Mouse (Mus musculus) midbrain, embryonic 16.5 days (tissue): Measurements from ENCODE around the gene Fam57a. TPM values are rescaled to one million over a fixed set of nuclear protein-coding genes. Genes with fewer than 3 reads are reported as not detected.

ENCODE experiments used
- ATAC-seq: fragments of 200-750 bp; cut with Nextera tagmentation; 2 replicates; pipeline ENCODE4 v1.8.0; 2017; ENCODE audit warnings: moderate TSS enrichment
- H3K27ac ChIP-seq: fragments of 300-500 bp; sonication (generic); 2 replicates; pipeline ENCODE4 v1.5.1; 2014; ENCODE audit warnings: mild to moderate bottlenecking, low read length, mixed read lengths
- H3K27me3 ChIP-seq: fragments of 300-500 bp; sonication (generic); 2 replicates; pipeline ENCODE4 v1.6.1; 2014; ENCODE audit warnings: low read depth, low read length, mixed read lengths; ENCODE audit not compliant: control insufficient read depth, insufficient read depth
- H3K36me3 ChIP-seq: fragments of 300-500 bp; sonication (generic); 2 replicates; pipeline ENCODE4 v1.6.1; 2014; ENCODE audit warnings: mild to moderate bottlenecking, low read length, moderate library complexity, mixed read lengths; ENCODE audit not compliant: control insufficient read depth, insufficient read depth
- H3K4me1 ChIP-seq: fragments of 300-500 bp; sonication (generic); 2 replicates; pipeline ENCODE4 v1.6.1; 2014; ENCODE audit warnings: mild to moderate bottlenecking, low read length, mixed read lengths; ENCODE audit not compliant: control insufficient read depth, insufficient read depth
- H3K4me2 ChIP-seq: fragments of 300-500 bp; sonication (generic); 2 replicates; pipeline ENCODE4 v1.6.1; 2014; ENCODE audit warnings: mild to moderate bottlenecking, low read length, mixed read lengths
- H3K4me3 ChIP-seq: fragments of 300-500 bp; sonication (generic); 2 replicates; pipeline ENCODE4 v1.5.1; 2014; ENCODE audit warnings: low read depth, mild to moderate bottlenecking, low read length, moderate library complexity, mixed read lengths
- H3K9ac ChIP-seq: fragments of 300-500 bp; sonication (generic); 2 replicates; pipeline ENCODE4 v1.6.1; 2014; ENCODE audit warnings: low read depth, low read length, mixed read lengths
- H3K9me3 ChIP-seq: fragments of 300-500 bp; sonication (generic); replicated peaks from 2 replicates; pipeline ENCODE4 v1.6.1; 2014; ENCODE audit warnings: mild to moderate bottlenecking, low read length, mixed read lengths; ENCODE audit not compliant: control insufficient read depth, poor library complexity, severe bottlenecking
- WGBS: fragments of 180-500 bp; shearing (Covaris S2); extraction: QIAGEN DNeasy Blood & Tissue Kit; methylation state at CpG from one replicate; pipeline ENCODE4 v1.1.7; 2014; 5-methylcytosine and 5-hydroxymethylcytosine counted together
- polyA plus RNA-seq: library from polyadenylated mRNA; unstranded; fragments of >200 nt; fragmentation: Nextera tagmentation; extraction: Ambion mirVana; gene quantifications from 2 replicates; pipeline ENCODE4 v1.2.1, GENCODE M21; 2015

Fam57a gene
- polyA plus RNA-seq, 1 experiment from 2014 or later = 27.5 TPM

DNA sequence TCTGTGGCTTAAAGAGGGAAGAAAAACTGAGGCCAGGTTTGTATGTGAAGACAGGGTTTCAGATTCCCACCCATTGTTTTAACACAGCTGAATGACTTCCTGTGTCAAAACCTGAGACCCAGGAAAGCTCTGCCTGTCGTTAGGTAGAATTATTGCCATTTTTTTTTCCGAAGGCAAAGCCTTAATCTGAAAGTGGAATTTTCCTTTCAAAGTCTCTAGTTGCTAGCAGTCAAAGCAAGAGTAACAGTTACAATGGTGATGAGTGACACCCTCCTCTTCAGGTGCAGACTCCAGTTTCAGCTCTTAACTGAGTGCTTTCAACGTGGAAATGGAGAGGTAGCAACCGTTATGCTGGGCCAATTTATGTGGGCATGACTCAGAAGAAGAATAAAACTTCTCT, 28.5 kb upstream of the Fam57a start:
- Histone ChIP-seq H3K27ac (no peak overlapping the region), H3K9ac (no peak overlapping the region), H3K9me3 (no peaks in the 10 kb centered on the region), H3K36me3 (peaks cover 15% of the 10 kb centered on the region), H3K4me2 (no peak overlapping the region), H3K4me1 (peaks cover 20% of the 10 kb centered on the region), H3K4me3 (no peak overlapping the region), H3K27me3 (no peaks in the 10 kb centered on the region)
- WGBS = 80% methylated on average over 4 of the region's 4 CpGs
- no peak for ATAC-seq

DNA sequence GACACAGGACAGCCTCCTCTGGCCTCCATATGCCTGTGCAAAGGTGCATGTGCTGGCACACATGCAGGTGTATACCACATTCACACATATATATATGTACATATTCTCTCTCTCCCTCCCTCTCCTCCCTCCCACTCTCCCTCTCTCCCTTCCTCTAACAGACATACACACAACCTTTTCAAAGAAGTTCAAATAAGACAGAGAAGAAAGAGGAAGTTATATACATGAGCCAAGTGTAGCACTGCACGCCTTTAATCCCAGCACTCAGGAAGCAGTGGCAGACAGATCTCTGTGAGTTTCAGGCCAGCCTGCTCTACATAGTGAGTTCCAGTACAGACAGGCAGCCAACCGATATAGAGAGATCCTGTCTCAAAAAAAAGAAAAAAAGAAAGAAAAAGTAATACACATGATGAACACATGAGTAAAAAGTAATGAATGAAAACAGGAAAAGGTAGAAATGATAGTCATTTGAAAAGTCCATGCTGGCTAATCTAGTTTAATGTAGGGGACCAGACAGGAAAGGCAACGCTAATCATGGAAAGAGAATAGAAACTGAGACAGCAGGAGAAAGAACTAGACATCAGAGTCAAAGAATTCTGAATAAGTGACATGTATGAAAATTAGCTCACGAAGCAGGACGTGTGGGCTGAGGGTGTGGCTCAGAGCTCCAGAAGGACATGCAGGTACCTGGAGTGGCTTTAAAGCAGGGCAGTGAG, 26.1 kb upstream of the Fam57a start:
- H3K36me3 ChIP-seq = peaks cover 17% of the 10 kb centered on the region
- ATAC-seq = no peak
- WGBS = 91% methylated on average over 5 of the region's 5 CpGs

DNA sequence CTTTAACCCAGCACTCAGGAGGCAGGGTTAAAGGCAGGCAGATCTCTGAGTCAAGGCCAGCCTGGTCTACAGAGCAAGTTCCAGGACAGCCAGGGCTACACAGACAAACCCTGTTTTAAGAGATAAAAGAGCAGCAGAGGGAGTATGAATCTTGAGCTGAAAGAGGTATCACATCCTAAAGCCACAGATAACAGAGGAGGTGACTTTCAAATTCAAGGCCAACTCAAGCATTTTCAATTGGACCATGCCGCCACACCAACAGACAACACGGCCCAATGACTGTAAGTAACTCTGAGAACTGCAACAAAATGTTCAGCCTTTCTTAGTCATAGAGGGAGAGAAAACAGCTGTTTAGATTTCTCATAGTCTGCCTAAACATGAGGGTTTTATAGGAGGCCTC, 25.3 kb upstream of the Fam57a start:
- Histone ChIP-seq H3K27ac (no peak overlapping the region), H3K9ac (no peak overlapping the region), H3K4me2 (no peak overlapping the region), H3K36me3 (peaks cover 17% of the 10 kb centered on the region), H3K27me3 (no peaks in the 10 kb centered on the region), H3K4me3 (no peak overlapping the region), H3K4me1 (peaks cover 2% of the 10 kb centered on the region; the same call in 1 of the 2 replicates), H3K9me3 (no peaks in the 10 kb centered on the region)
- ATAC-seq = no peak
- WGBS = 93% methylated on average over 2 of the region's 2 CpGs

More for the DNA sequence above, 26.1 kb upstream of the Fam57a start:
- peaks cover 10% of the 10 kb centered on the region for H3K4me1 ChIP-seq
- no peak overlapping the region for H3K9ac ChIP-seq
- H3K4me2 ChIP-seq = no peak overlapping the region
- H3K9me3 ChIP-seq = no peaks in the 10 kb centered on the region
- no peaks in the 10 kb centered on the region for H3K27me3 ChIP-seq
- no peak overlapping the region for H3K4me3 ChIP-seq
- H3K27ac ChIP-seq = no peak overlapping the region

DNA sequence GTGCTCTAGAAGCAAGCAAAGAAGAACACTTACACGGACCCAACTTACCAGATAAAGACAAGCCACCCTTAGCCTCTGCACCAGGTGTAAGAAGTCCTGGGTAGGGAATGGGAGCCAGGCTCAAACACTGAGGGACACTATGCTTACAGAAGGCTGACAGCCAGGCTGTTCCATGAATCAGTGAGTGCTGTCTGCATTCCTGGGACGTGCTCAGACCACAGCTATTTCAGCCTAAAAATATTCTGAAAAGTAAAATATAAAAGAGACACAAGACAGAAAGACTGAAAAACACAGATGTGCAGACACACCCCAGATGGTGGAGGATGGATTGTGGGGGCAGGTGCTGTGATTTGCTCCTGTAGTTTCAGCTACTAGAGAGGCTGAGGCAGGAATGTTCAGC, 24.6 kb upstream of the Fam57a start:
- H3K27me3 ChIP-seq = no peaks in the 10 kb centered on the region
- no peak for ATAC-seq
- no peaks in the 10 kb centered on the region for H3K4me1 ChIP-seq
- no peak overlapping the region for H3K4me3 ChIP-seq
- no peak overlapping the region for H3K9ac ChIP-seq
- H3K9me3 ChIP-seq = no peaks in the 10 kb centered on the region
- no peak overlapping the region for H3K27ac ChIP-seq
- H3K36me3 ChIP-seq = peaks cover 17% of the 10 kb centered on the region
- WGBS = 89% methylated on average over 2 of the region's 2 CpGs
- H3K4me2 ChIP-seq = no peak overlapping the region

DNA sequence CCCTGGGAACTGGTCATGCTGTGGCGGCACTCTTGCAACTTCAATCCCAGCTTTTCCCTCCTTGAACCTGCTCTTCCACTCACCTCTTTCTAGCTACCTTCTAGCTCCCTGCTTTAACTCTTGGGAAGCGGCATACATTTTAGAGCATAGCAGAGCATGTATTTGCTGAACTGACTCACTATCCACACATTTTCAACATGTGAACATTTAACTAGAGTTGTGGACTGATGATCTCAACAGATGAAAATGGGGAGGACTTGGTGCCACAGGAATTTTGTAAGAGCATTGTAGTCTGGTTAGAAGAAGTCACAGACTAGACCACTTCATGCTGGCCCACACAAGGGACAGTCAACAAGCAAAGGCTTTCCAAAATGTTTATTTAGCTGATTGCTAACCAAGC, 21.1 kb upstream of the Fam57a start:
- 95% methylated on average over 2 of the region's 2 CpGs for WGBS
- Histone ChIP-seq H3K27me3 (no peaks in the 10 kb centered on the region), H3K4me2 (no peak overlapping the region), H3K27ac (no peak overlapping the region), H3K9ac (no peak overlapping the region), H3K9me3 (no peaks in the 10 kb centered on the region), H3K4me1 (no peaks in the 10 kb centered on the region), H3K4me3 (no peak overlapping the region), H3K36me3 (peaks cover 28% of the 10 kb centered on the region)
- ATAC-seq = no peak

DNA sequence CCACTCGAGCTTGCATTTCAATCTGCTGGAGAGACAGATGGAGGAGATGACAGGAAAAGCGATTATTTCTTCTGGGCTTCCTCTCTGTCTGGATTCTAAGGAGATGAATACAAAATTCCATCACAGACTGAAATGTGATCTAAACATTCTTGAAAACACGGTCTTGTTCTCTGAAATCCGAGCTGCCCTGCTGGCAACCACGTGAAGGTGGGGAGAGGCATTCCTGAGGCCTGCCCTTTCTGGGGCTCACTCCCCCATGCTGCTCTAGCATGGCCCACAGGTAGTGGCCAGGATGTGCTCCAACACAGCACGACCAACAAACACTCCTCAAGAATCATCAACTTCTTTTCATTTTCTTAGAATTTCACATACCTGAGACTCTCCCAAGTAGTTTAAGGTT, 19.2 kb upstream of the Fam57a start:
- H3K27ac ChIP-seq = no peak overlapping the region
- no peak overlapping the region for H3K4me2 ChIP-seq
- WGBS = 76% methylated on average over 6 of the region's 6 CpGs
- H3K4me3 ChIP-seq = no peak overlapping the region
- H3K4me1 ChIP-seq = no peaks in the 10 kb centered on the region
- H3K9ac ChIP-seq = no peak overlapping the region
- no peaks in the 10 kb centered on the region for H3K9me3 ChIP-seq
- ATAC-seq = no peak
- H3K36me3 ChIP-seq = peaks cover 22% of the 10 kb centered on the region
- H3K27me3 ChIP-seq = no peaks in the 10 kb centered on the region

DNA sequence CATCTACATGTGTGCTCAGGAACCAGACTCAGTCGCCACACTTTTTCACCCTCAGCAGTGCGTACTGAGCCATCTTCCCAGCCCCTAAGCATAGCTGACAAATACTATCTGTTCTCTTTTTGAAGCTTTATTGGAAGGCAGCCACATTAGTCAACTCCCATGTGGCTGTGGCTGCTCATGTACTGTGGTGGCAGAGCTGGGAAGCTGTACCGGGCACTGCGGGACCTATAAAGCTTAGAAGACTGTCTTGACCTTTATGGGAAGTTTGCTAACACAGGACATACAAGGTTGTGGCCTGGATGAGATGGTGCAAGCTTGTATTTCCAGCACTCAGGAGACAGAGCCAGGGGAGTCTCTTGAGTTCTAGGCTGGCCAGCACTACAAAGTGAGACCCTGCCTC, 12.8 kb upstream of the Fam57a start:
- Histone ChIP-seq H3K4me3 (no peak overlapping the region), H3K4me1 (no peaks in the 10 kb centered on the region), H3K9ac (no peak overlapping the region), H3K27ac (no peak overlapping the region), H3K27me3 (no peaks in the 10 kb centered on the region), H3K36me3 (peaks cover 8% of the 10 kb centered on the region), H3K9me3 (no peaks in the 10 kb centered on the region), H3K4me2 (no peak overlapping the region)
- ATAC-seq = no peak
- 95% methylated on average over 4 of the region's 4 CpGs for WGBS

DNA sequence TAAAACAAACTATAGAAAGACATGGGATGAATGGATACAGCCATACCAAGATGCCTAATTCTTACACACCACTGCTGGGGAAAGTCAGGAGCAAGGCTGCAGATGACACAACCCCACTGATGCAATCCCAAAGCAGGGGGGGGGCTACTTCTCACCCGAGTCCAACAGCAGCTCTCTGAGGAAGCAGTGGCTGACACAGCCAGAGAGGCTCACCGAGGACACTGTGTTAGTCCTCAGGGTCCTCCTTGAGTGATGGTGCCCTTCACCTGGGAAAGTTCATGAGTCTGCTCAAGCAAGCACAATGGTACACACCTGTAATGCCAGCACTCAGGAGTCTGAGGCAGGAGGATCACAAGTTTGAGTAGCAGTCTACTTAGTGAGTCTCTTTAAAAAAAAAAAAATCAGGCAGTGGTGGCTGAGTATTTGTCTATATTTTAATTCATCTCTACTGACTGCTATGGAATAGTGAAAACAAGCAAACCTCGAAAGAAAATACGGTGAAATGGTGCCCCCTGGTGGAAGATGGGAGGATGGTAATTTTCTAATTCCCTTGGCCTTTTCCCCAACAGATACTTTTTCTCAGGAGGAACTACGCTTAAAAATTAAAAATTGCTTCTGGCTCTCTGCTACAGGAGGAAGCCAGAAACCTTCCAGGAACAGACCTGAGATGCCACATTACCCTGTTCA, 12.2 kb upstream of the Fam57a start:
- Histone ChIP-seq H3K9me3 (no peaks in the 10 kb centered on the region), H3K4me1 (no peaks in the 10 kb centered on the region), H3K36me3 (peaks cover 8% of the 10 kb centered on the region), H3K27ac (no peak overlapping the region), H3K9ac (no peak overlapping the region), H3K27me3 (no peaks in the 10 kb centered on the region), H3K4me2 (no peak overlapping the region), H3K4me3 (no peak overlapping the region)
- no peak for ATAC-seq
- WGBS = 34% methylated on average over 5 of the region's 5 CpGs

DNA sequence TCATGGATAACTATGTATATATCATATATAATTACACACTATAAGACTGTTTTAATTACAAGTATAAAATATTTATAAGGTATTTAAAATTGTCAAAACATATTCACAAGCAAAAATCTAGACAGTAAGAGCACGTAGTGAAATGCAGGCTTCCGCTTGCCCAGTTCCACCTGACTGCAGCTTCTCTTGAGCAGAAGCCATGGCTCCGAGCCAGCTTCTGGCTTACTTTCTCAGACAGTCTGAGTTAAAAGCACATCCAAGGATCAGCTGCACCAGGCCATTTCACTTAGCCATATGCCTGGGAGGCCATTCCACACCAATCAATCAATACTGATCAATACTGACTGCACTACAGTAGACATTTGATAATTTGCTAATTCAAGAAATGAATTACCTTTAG, 10.5 kb upstream of the Fam57a start:
- Histone ChIP-seq H3K9ac (no peak overlapping the region), H3K27ac (no peak overlapping the region), H3K9me3 (no peaks in the 10 kb centered on the region), H3K4me3 (no peak overlapping the region), H3K4me1 (no peaks in the 10 kb centered on the region), H3K4me2 (no peak overlapping the region), H3K27me3 (no peaks in the 10 kb centered on the region), H3K36me3 (peaks cover 5% of the 10 kb centered on the region; the same call in 1 of the 2 replicates)
- WGBS = 81% methylated on average over 3 of the region's 3 CpGs
- ATAC-seq = no peak
